Mouse (Mus musculus): ENCODE measurements at regions not wholly inside any gene's neighbourhood (a gene's known extent, or its start where the extent isn't known, plus 50 kb on each side); places are given as distances from the start of the nearest gene placed in this dataset.
"Not testable (repeated sequence)": the region's sequence is repeated elsewhere in the genome, so short reads cannot be mapped to it uniquely, and the experiment has no call there.

- not testable (repeated sequence) for TF ChIP-seq CTCF (IDR thresholded peaks at IDR 0.05; ENCODE audit: insufficient read depth, low read length); POLR2A (IDR thresholded peaks at IDR 0.05; ENCODE audit: borderline replicate concordance, extremely low read depth, low read depth, low read length)
These were observed 137.9 kb downstream of the Tcp10c start for GRCm38 (mm10) chr17:13492239-13492638.

Measured in lung, adult 2 months (tissue).